Mouse (Mus musculus) liver, embryonic 11.5 days (tissue): ENCODE measurements at regions not wholly inside any gene's neighbourhood (a gene's known extent, or its start where the extent isn't known, plus 50 kb on each side); places are given as distances from the start of the nearest gene placed in this dataset.

Source experiments
- ATAC-seq: fragments of 200-750 bp; cut with Nextera tagmentation; replicated peaks from 2 replicates; pipeline ENCODE4 v1.8.0; 2017; ENCODE audit warnings: moderate number of reproducible peaks, mild to moderate bottlenecking, moderate TSS enrichment, moderate library complexity; ENCODE audit not compliant: low FRiP score
- DNase-seq: peaks from one replicate; pipeline ENCODE4 v3.0.0-alpha.2; 2017; ENCODE audit warnings: low spot score
- H3K27ac ChIP-seq: fragments of 300-500 bp; sonication (generic); 2 replicates; pipeline ENCODE4 v1.5.1; 2014; ENCODE audit warnings: mild to moderate bottlenecking, low read depth, low read length, control low read depth
- H3K27me3 ChIP-seq: fragments of 300-500 bp; sonication (generic); replicated peaks from 2 replicates; pipeline ENCODE4 v1.6.1; 2014; ENCODE audit warnings: low read length, mixed read lengths; ENCODE audit not compliant: control insufficient read depth, insufficient read depth
- H3K36me3 ChIP-seq: fragments of 300-500 bp; sonication (generic); 2 replicates; pipeline ENCODE4 v1.6.1; 2014; ENCODE audit warnings: mild to moderate bottlenecking, low read length, moderate library complexity, mixed read lengths; ENCODE audit not compliant: control insufficient read depth, insufficient read depth
- H3K4me1 ChIP-seq: fragments of 300-500 bp; sonication (generic); replicated peaks from 2 replicates; pipeline ENCODE4 v1.6.1; 2014; ENCODE audit warnings: low read length, mixed read lengths; ENCODE audit not compliant: control insufficient read depth, insufficient read depth
- H3K4me2 ChIP-seq: fragments of 300-500 bp; sonication (generic); 2 replicates; pipeline ENCODE4 v1.6.1; 2014; ENCODE audit warnings: mild to moderate bottlenecking, control low read depth, moderate library complexity
- H3K4me3 ChIP-seq: fragments of 300-500 bp; sonication (generic); 2 replicates; pipeline ENCODE4 v1.5.1; 2014; ENCODE audit warnings: low read depth, low read length, control low read depth
- H3K9ac ChIP-seq: fragments of 300-500 bp; sonication (generic); 2 replicates; pipeline ENCODE4 v1.6.1; 2014; ENCODE audit warnings: low read depth, low read length, control low read depth
- H3K9me3 ChIP-seq: fragments of 300-500 bp; sonication (generic); 2 replicates; pipeline ENCODE4 v1.6.1; 2016; ENCODE audit warnings: low read length, inconsistent platforms, mixed read lengths; ENCODE audit not compliant: control insufficient read depth
- WGBS: fragments of 180-500 bp; shearing (Covaris S2); extraction: QIAGEN DNeasy Blood & Tissue Kit; methylation state at CpG from one replicate; pipeline ENCODE4 v1.1.7; 2014; 5-methylcytosine and 5-hydroxymethylcytosine counted together

DNA sequence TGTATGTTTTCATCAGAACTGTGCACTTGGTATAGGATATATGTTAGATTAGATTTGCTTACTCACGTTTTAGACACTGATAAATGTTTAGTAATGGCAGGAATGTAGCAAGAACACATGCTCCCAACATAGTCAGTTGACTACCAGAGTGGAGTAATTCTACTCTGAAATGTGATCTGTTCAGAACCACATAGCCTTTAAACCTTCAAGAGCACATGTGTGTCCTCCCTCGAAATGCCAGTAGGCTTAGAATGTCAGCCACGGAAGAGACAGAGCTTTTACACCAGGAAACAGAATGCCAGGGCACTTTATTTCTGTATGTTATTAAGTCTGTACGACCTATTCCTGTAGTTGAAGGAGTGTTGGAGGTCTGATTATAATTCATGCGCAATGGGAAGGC, 51.3 kb upstream of the Cd28 start:
- no peaks in the 10 kb centered on the region for H3K36me3 ChIP-seq
- no peaks in the 10 kb centered on the region for H3K9me3 ChIP-seq
- no peak for ATAC-seq
- H3K4me1 ChIP-seq, result peaks cover 4% of the 10 kb centered on the region; the same call in 1 of the 2 replicates
- DNase-seq, result no peak
- 72% methylated on average over 5 of the region's 5 CpGs for WGBS
- H3K9ac ChIP-seq, result no peak overlapping the region
- H3K27ac ChIP-seq, result no peak overlapping the region
- H3K27me3 ChIP-seq, result no peaks in the 10 kb centered on the region
- H3K4me3 ChIP-seq, result no peak overlapping the region
- H3K4me2 ChIP-seq, result no peak overlapping the region

DNA sequence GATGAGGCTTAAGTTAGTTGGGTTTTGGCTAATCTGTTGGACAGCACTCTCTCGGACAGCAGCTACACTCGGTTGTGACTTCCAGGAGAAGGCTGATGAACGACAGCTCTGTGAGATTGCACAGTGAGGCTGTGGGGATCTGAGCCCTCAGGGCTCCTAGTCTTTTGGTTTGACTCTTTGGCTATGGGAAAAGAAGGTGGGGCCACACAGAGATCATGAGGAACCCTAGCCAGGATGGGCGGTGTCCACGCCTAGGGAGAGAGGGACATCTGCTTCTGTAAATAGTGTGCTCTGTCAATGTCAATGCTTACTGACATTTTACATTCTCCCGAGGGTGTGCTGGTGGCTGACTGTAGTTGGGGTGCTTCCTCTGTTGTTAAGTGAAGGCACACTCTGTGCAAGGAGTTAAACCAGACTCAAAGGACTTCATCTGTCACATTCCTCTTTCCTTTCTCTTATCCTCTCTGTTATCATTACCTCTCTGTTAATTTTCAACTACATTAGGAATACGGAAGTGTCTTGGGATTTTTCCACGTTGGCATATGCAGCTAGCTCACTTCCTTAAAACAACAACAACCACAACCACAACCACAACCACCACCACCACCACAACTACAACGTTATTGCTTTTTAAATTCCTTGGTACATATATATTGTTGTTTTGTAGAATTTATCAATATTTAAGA, 54.2 kb upstream of the Cd28 start:
- 20% methylated on average over 9 of the region's 9 CpGs for WGBS
- no peaks in the 10 kb centered on the region for H3K27me3 ChIP-seq
- H3K36me3 ChIP-seq, result no peaks in the 10 kb centered on the region
- H3K27ac ChIP-seq, result peak overlapping the region; percentile 58; the same call in 1 of the 2 replicates
- no peak; the same call in 1 of the 2 replicates for ATAC-seq
- no peak overlapping the region for H3K9ac ChIP-seq
- no peak overlapping the region for H3K4me2 ChIP-seq
- peaks cover 7% of the 10 kb centered on the region; the same call in 1 of the 2 replicates for H3K4me1 ChIP-seq
- H3K4me3 ChIP-seq, result no peak overlapping the region
- DNase-seq, result no peak
- H3K9me3 ChIP-seq, result no peaks in the 10 kb centered on the region

- peak overlapping the region; percentile 58; the same call in 1 of the 2 replicates for H3K27ac ChIP-seq
- 46% methylated on average over 2 of the region's 2 CpGs for WGBS
- ATAC-seq, result no peak
These were observed 54.7 kb upstream of the Cd28 start for GRCm38 (mm10) chr1:60661857-60662256.

DNA sequence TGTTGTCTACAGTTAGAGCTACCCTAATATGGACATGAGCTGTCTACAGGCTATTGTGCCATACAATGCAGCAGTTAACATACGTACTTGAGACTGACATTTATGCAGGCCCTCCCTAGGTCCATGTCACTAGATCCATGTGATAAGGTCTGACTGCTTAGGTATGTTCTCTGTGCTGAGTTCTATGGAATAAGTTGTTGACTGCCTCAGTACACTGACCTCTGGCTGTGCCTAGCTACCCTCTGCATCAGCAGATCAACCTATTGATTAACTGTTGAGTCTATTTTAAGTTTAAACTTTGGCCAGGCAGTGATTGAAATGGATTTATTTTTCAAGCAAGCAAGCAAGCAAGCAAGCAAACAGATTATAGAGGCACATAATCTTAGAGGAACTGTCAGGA, 57.0 kb upstream of the Cd28 start:
- no peak overlapping the region for H3K9ac ChIP-seq
- DNase-seq (no peak), ATAC-seq (no peak)
- H3K27ac ChIP-seq, result no peak overlapping the region
- no peaks in the 10 kb centered on the region for H3K27me3 ChIP-seq
- H3K4me1 ChIP-seq, result peaks cover 8% of the 10 kb centered on the region; the same call in 1 of the 2 replicates
- H3K36me3 ChIP-seq, result no peaks in the 10 kb centered on the region
- H3K4me3 ChIP-seq, result no peak overlapping the region
- H3K9me3 ChIP-seq, result no peaks in the 10 kb centered on the region
- H3K4me2 ChIP-seq, result no peak overlapping the region
- WGBS, result 63% methylated on average over 1 of the region's 1 CpGs

More at GRCm38 (mm10) chr1:60661857-60662256, 54.7 kb upstream of the Cd28 start:
- H3K4me3 ChIP-seq, result no peak overlapping the region
- no peak for DNase-seq
- H3K9me3 ChIP-seq, result no peaks in the 10 kb centered on the region
- H3K9ac ChIP-seq, result no peak overlapping the region
- peaks cover 8% of the 10 kb centered on the region; the same call in 1 of the 2 replicates for H3K4me1 ChIP-seq
- no peaks in the 10 kb centered on the region for H3K36me3 ChIP-seq
- H3K27me3 ChIP-seq, result no peaks in the 10 kb centered on the region
- no peak overlapping the region for H3K4me2 ChIP-seq

DNA sequence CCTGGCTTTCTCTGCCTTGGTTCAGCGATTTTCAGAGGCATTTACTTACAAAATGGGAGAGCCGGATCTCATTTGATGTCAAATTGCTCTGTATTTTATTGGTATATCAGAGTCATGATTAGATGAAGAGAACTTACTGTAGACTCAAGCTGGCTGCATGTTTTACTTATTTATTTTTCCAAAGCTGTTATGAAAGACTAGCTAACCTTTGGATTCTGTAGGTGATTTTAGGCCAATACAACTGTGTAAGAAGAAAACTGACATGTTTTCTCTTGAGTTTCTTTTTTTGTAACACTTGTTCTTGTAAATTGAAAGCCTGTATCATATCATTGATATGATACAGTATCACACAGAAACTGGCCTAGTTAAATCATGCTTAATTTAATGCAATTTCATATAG, 57.6 kb upstream of the Cd28 start:
- H3K36me3 ChIP-seq, result no peaks in the 10 kb centered on the region
- ATAC-seq (no peak), DNase-seq (no peak)
- H3K4me1 ChIP-seq, result peaks cover 8% of the 10 kb centered on the region; the same call in 1 of the 2 replicates
- H3K9ac ChIP-seq, result no peak overlapping the region
- H3K9me3 ChIP-seq, result no peaks in the 10 kb centered on the region
- no peak overlapping the region for H3K4me3 ChIP-seq
- H3K27ac ChIP-seq, result no peak overlapping the region
- no peaks in the 10 kb centered on the region for H3K27me3 ChIP-seq
- no peak overlapping the region for H3K4me2 ChIP-seq
- 67% methylated on average over 2 of the region's 2 CpGs for WGBS

DNA sequence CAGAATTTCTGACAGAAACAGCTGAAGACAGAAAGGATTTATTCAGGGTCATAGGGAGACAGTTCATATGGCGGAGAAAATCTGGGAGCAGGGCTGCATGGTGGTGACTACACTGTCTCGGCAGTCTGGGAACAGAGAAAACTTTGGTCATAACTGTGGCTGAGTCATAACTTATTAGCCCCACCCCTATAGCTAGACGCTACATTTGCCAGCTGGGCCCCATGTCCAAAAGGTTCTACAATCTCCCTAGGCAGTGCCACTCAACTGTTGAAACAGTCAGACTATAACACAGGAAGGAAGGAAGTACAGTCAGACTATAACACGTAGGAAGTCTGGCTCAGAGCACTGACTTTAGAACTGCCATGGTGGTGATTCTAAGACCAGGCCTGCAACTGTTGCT, 58.2 kb upstream of the Cd28 start:
- ATAC-seq (no peak), DNase-seq (no peak)
- Histone ChIP-seq H3K4me3 (no peak overlapping the region), H3K4me1 (peaks cover 8% of the 10 kb centered on the region; the same call in 1 of the 2 replicates), H3K36me3 (no peaks in the 10 kb centered on the region), H3K27me3 (no peaks in the 10 kb centered on the region), H3K27ac (no peak overlapping the region), H3K4me2 (no peak overlapping the region), H3K9me3 (no peaks in the 10 kb centered on the region), H3K9ac (no peak overlapping the region)
- 73% methylated on average over 4 of the region's 4 CpGs for WGBS

DNA sequence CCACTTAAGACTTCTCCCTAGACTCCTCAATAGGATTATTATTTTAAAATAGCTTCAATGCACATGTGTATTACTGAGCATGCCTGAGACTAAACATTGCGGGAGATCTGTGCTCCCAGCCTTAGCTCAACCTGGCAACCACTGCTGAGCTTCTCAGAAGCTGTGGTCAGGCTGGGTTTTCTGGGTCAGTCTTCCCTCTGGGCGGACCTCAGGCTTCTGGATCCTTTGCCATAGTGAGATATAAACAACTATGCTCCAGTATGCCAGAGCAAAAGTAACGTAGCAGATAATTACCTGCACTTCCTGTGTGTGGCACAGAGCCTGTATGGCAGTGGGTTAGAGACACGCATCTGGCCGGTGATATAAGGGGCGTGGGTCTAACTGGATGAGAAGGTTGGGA, 59.1 kb upstream of the Cd28 start:
- H3K9me3 ChIP-seq, result no peaks in the 10 kb centered on the region
- DNase-seq (no peak), ATAC-seq (no peak)
- H3K4me3 ChIP-seq, result no peak overlapping the region
- no peak overlapping the region for H3K4me2 ChIP-seq
- H3K27me3 ChIP-seq, result no peaks in the 10 kb centered on the region
- WGBS, result 52% methylated on average over 6 of the region's 6 CpGs
- H3K9ac ChIP-seq, result no peak overlapping the region
- H3K4me1 ChIP-seq, result peaks cover 10% of the 10 kb centered on the region; the same call in 1 of the 2 replicates
- peak overlapping the region; percentile 52; the same call in 1 of the 2 replicates for H3K27ac ChIP-seq
- no peaks in the 10 kb centered on the region for H3K36me3 ChIP-seq

GRCm38 (mm10) chr1:60656976-60657375, 59.6 kb upstream of the Cd28 start:
- ATAC-seq, result peak; percentile 65

More at GRCm38 (mm10) chr1:60656976-60657375, 59.6 kb upstream of the Cd28 start:
- H3K4me1 ChIP-seq, result peaks cover 8% of the 10 kb centered on the region; the same call in 1 of the 2 replicates
- H3K9ac ChIP-seq, result no peak overlapping the region
- H3K4me3 ChIP-seq, result no peak overlapping the region
- no peaks in the 10 kb centered on the region for H3K36me3 ChIP-seq
- no peaks in the 10 kb centered on the region for H3K9me3 ChIP-seq
- peak overlapping the region; percentile 52; the same call in 1 of the 2 replicates for H3K27ac ChIP-seq
- 26% methylated on average over 4 of the region's 4 CpGs for WGBS
- DNase-seq, result no peak
- H3K27me3 ChIP-seq, result no peaks in the 10 kb centered on the region
- no peak overlapping the region for H3K4me2 ChIP-seq
